Mouse (Mus musculus) fat pad, adult 2 months (tissue): Measurements from ENCODE around the gene Polr2a.

Experiments used
- DNase-seq: peaks from one replicate; pipeline ENCODE4 v3.0.0-alpha.2; 2011; ENCODE audit warnings: low read depth, low spot score; ENCODE audit errors: extremely low read depth

Gene Polr2a

DNA sequence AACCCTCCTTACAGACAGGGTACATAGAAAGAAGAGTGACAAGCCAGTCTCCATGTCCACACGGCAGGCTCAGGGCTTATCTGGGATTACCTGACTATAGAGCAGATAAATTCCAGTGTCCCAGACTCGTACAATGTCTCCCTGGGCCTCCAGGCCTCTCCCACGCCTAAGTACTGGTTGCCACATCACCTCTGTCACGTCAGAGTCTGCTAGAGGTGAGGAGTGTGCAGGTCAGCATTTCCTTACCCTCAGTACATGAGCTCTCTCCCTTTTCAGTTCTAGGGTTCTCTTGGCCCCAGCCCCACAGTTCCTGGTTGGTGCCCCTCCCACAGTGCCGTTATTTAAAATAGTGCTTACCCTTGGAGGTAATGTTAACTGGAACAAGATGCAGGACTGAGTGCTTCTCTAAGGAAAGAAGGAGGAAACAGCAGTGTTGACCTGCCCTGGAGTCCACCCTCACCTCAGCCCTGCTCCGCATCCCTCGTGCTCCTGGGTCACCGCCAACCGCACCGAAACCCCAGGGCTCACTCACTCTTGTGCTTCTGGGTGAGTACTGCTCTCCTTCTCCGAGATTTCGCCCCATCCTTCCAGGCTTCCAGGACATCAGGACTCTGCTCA, 74.2 kb downstream of the Polr2a start:
- no peak for DNase-seq
